Mouse (Mus musculus) gastrocnemius, postnatal 10 days (tissue): ENCODE measurements around the gene Tnfrsf22. TPM values are rescaled to one million over a fixed set of nuclear protein-coding genes. Genes with fewer than 3 reads are reported as not detected.

Source experiments
- total RNA-seq, 2 experiments: library from RNA; stranded (reverse); gene quantifications; 2 replicates each; pipeline ENCODE4 v1.2.3; 2021

The Tnfrsf22 gene
- total RNA-seq, 2 experiments from 2014 or later: 2.5 to 3.9 TPM

Other genes starting within 250 kb of the Tnfrsf22 start
- 100 to 1,000 TPM; 954 to 996 TPM for gene Cdkn1c, start 188.6 kb downstream of the Tnfrsf22 start, total RNA-seq
- under 1 TPM; 0.35 to 0.54 TPM for gene Slc22a18, start 175.9 kb downstream of the Tnfrsf22 start, total RNA-seq
- gene Phlda2, start 146.5 kb downstream of the Tnfrsf22 start, total RNA-seq: not detected
- 100 to 1,000 TPM; 164 to 169 TPM for gene Nap1l4, start 100.6 kb downstream of the Tnfrsf22 start, total RNA-seq
- gene Cars, start 49.6 kb downstream of the Tnfrsf22 start, total RNA-seq: 10 to 100 TPM; 36.0 to 43.5 TPM
- gene Tnfrsf26, start 20.9 kb downstream of the Tnfrsf22 start, total RNA-seq: under 1 TPM; 0.33 to 0.75 TPM
- 1 to 10 TPM; 3.6 to 6.3 TPM for gene Tnfrsf23, start 36.2 kb upstream of the Tnfrsf22 start, total RNA-seq
- 10 to 100 TPM; 33.3 to 40.2 TPM for gene Osbpl5, start 107.3 kb upstream of the Tnfrsf22 start, total RNA-seq
- gene Mrgprg, start 117.3 kb upstream of the Tnfrsf22 start, total RNA-seq: not detected
- gene Mrgpre, start 134.8 kb upstream of the Tnfrsf22 start, total RNA-seq: 1 to 10 TPM; 1.2 to 1.5 TPM
- 1 to 10 TPM; 3.2 to 3.6 TPM for gene Nadsyn1, start 173.2 kb upstream of the Tnfrsf22 start, total RNA-seq
- gene Dhcr7, start 173.5 kb upstream of the Tnfrsf22 start, total RNA-seq: 10 to 100 TPM; 11.0 to 12.0 TPM
- gene Gm498, start 217.2 kb upstream of the Tnfrsf22 start, total RNA-seq: not detected